Comparison of ENCODE assay signal across 14 mouse cellular contexts in the genomic region with DNA sequence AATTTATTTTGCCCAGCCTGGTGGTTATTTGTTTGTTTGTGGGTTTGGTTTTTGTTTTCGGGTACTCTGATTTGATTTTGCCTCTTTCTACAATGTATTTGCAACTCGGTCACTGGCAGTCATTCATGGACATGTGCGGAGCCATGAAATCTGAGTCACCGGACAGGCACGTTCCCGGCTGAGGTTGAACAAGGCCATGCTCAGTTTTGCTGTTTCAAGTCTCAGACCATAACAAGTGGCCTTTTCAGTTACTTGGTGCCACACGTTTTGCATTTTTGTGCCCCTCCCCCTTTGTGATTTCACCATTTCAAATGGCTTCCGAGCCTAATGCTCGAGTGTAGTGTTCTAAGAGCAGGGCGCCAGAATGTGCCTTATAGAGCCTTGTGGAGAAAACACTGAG.
DNase-seq lines count a peak whose midpoint lies in the region; ATAC-seq and TF ChIP-seq lines count a peak whose summit lies in the region.
"Had no signal": no experiment of that assay in that cellular context is flagged by ENCODE, and none has a peak within 500 bp of the region (broad histone marks: within the 10 kb centered on the region; RNA-seq: fewer than 3 reads in every experiment).

No protein-coding gene starts in this region.

- no peak overlapping the region for H3K4me3 ChIP-seq in lung, postnatal 0 days (ENCODE audit: low read depth, low read length)
- no peak overlapping the region for H3K4me3 ChIP-seq in lung, adult 2 months (replicated peaks; ENCODE audit: extremely low read depth, low read depth, low read length)
- H3K4me3 ChIP-seq in intestine, postnatal 0 days (ENCODE audit: low read depth, low read length), result no peak overlapping the region
- H3K4me3 ChIP-seq: erythroblast, embryonic 14.5 days; liver, embryonic 13.5 days had no signal

- DNase-seq in gastrocnemius, adult 18-20 months (ENCODE audit: low spot score), result peak; percentile 43
- no peak for DNase-seq in gastrocnemius, postnatal 25 days
- peak; percentile 35 for DNase-seq in lung, postnatal 0 days (ENCODE audit: low spot score)
- no peak for DNase-seq in lung, adult 2 months
- DNase-seq in adrenal gland, postnatal 14 days, result peak; percentile 84
- peak; percentile 43 for DNase-seq in lung, postnatal 25 days (ENCODE audit: low spot score)
- no peak for DNase-seq in spleen, adult 18-20 months
- DNase-seq: cerebellum, adult 9-11 months; kidney, adult 9 months; liver, embryonic 13.5 days; right cerebral cortex, postnatal 4 days; thymus, postnatal 25 days had no signal

- 55% methylated on average over 10 of the region's 10 CpGs for WGBS in lung, postnatal 0 days
- 65% methylated on average over 10 of the region's 10 CpGs for WGBS in lung, adult 2 months
- WGBS in intestine, postnatal 0 days, result 92% methylated on average over 10 of the region's 10 CpGs

- no peaks in the 10 kb centered on the region for H3K9me3 ChIP-seq in lung, postnatal 0 days (ENCODE audit: low read length)
- no peaks in the 10 kb centered on the region for H3K9me3 ChIP-seq in intestine, postnatal 0 days (ENCODE audit: control insufficient read depth)
- H3K9me3 ChIP-seq: liver, embryonic 13.5 days had no signal

- TF ChIP-seq CTCF in lung, postnatal 0 days (IDR thresholded peaks at IDR 0.05), result no peak
- TF ChIP-seq CTCF in lung, adult 2 months (IDR thresholded peaks at IDR 0.05; ENCODE audit: insufficient read depth, low read length), result no peak
- TF ChIP-seq CTCF in intestine, postnatal 0 days (IDR thresholded peaks at IDR 0.05; ENCODE audit: low read depth), result no peak

- no peaks in the 10 kb centered on the region for H3K27me3 ChIP-seq in lung, postnatal 0 days (replicated peaks; ENCODE audit: insufficient read depth, low read length)
- H3K27me3 ChIP-seq in intestine, postnatal 0 days (replicated peaks; ENCODE audit: control insufficient read depth, insufficient read depth, low read length), result no peaks in the 10 kb centered on the region
- H3K27me3 ChIP-seq: liver, embryonic 13.5 days had no signal

- TF ChIP-seq POLR2A in lung, adult 2 months (IDR thresholded peaks at IDR 0.05; ENCODE audit: borderline replicate concordance, extremely low read depth, low read depth, low read length), result no peak

- H3K27ac ChIP-seq in lung, postnatal 0 days (ENCODE audit: low read length), result no peak overlapping the region
- no peak overlapping the region for H3K27ac ChIP-seq in intestine, postnatal 0 days (ENCODE audit: low read depth, low read length)
- H3K27ac ChIP-seq: liver, embryonic 13.5 days had no signal

- peak; percentile 53; the same call in 1 of the 2 replicates for ATAC-seq in lung, postnatal 0 days
- no peak for ATAC-seq in intestine, postnatal 0 days

- H3K36me3 ChIP-seq in lung, postnatal 0 days (ENCODE audit: insufficient read depth, low read length), result no peaks in the 10 kb centered on the region
- no peaks in the 10 kb centered on the region for H3K36me3 ChIP-seq in intestine, postnatal 0 days (ENCODE audit: control insufficient read depth, insufficient read depth)
- H3K36me3 ChIP-seq: liver, embryonic 13.5 days had no signal

- no peak overlapping the region for H3K9ac ChIP-seq in lung, postnatal 0 days (replicated peaks; ENCODE audit: low read depth)
- H3K9ac ChIP-seq in intestine, postnatal 0 days (ENCODE audit: low read depth, low read length), result no peak overlapping the region
- H3K9ac ChIP-seq: liver, embryonic 13.5 days had no signal

- H3K4me1 ChIP-seq in lung, postnatal 0 days (ENCODE audit: insufficient read depth, low read depth, low read length), result 0 out of 2 replicates have a peak, but pooled peaks cover 6% of the 10 kb centered on the region
- H3K4me1 ChIP-seq in lung, adult 2 months (ENCODE audit: control insufficient read depth, insufficient read depth, low read length), result peaks cover 6% of the 10 kb centered on the region
- H3K4me1 ChIP-seq in intestine, postnatal 0 days (replicated peaks; ENCODE audit: control insufficient read depth, insufficient read depth, low read length), result no peaks in the 10 kb centered on the region

- no peak overlapping the region for H3K4me2 ChIP-seq in lung, postnatal 0 days (replicated peaks; ENCODE audit: low read depth, low read length)
- no peak overlapping the region for H3K4me2 ChIP-seq in intestine, postnatal 0 days (replicated peaks; ENCODE audit: low read depth)
- H3K4me2 ChIP-seq: liver, embryonic 13.5 days had no signal

- 0 out of 2 replicates have a peak, but pooled peaks have one; percentile 26 for TF ChIP-seq EP300 in lung, postnatal 0 days (IDR thresholded peaks at IDR 0.05)

Comparison
In these comparisons a context has a peak if more than half of its experiments do, and no peak if none do; other contexts are left out.
1. DNase-seq: peak in gastrocnemius, adult 18-20 months (single experiment), lung, postnatal 0 days (single experiment), adrenal gland, postnatal 14 days (single experiment) and lung, postnatal 25 days (single experiment); none in gastrocnemius, postnatal 25 days (single experiment), lung, adult 2 months (single experiment) and spleen, adult 18-20 months (0 of 2).